ENCODE assay signal across 1 mouse cellular context in the genomic region with DNA sequence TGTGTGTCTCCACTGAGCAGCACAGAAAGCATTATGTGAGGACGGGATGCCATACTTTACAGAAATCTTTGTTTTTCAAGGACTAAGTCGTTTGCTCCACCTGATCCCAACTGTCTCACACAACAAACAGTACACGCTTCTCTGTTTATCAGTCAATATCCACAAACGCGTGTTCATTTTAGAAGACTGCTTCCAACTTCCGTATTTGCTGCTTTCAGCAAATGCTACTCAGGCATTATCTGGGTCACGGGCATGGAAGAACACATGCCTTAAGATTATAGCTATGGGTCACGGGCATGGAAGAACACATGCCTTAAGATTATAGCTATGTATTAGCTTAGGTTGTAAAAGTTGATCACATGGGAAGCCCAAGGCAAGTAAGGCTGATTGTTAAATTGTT.
TF ChIP-seq lines count a peak whose summit lies in the region.

No protein-coding gene starts in this region.

TF ChIP-seq in MEL, 35 proteins besides CTCF, POLR2A, EP300 and RAD21 (continued from another document):
- TF ChIP-seq RCOR1 (IDR thresholded peaks at IDR 0.05; ENCODE audit: low read depth, low read length): no peak
- TF ChIP-seq SMC3 (IDR thresholded peaks at IDR 0.05; ENCODE audit: low read depth, low read length): no peak
- TF ChIP-seq MYB (IDR thresholded peaks at IDR 0.05; ENCODE audit: low read depth, low read length): no peak
- no peak for TF ChIP-seq JUND (IDR thresholded peaks at IDR 0.05; ENCODE audit: low read depth, low read length)
- TF ChIP-seq ETS1 (IDR thresholded peaks at IDR 0.05; ENCODE audit: low read depth, low read length): 0 out of 2 replicates have a peak, but pooled peaks have one; percentile 27
- TF ChIP-seq POLR2AphosphoS5 (IDR thresholded peaks at IDR 0.05; ENCODE audit: borderline replicate concordance, low read depth, low read length): no peak
- TF ChIP-seq MAX (IDR thresholded peaks at IDR 0.05; ENCODE audit: low read length): 0 out of 2 replicates have a peak, but pooled peaks have one; percentile 59
